Mouse (Mus musculus) frontal cortex, postnatal 10 days (tissue): ENCODE measurements around the gene Rab3b.

Source experiments
- DNase-seq, 2 experiments: peaks; one replicate each; pipeline ENCODE4 v3.0.0; 2022; ENCODE audit warnings: low spot score in 2 of 2, mixed read lengths in 1 of 2

The Rab3b gene

GRCm38 (mm10) chr4:108878963-108879822 is at the start of gene Rab3b:
Gene Rab3b, plus strand, starts transcription at chr4:108879063.
- peak; percentile 19 to 66 for DNase-seq

GRCm38 (mm10) chr4:108830698-108831097 is 48.2 kb upstream of the Rab3b start:
- no peak for DNase-seq

GRCm38 (mm10) chr4:108832916-108833827 is 45.7 kb upstream of the Rab3b start, which contains the start of gene Btf3l4:
Gene Btf3l4, minus strand, starts transcription at chr4:108833614.
- peak; percentile 88 for DNase-seq

GRCm38 (mm10) chr4:108833828-108834114 is 45.1 kb upstream of the Rab3b start:
- no peak for DNase-seq

GRCm38 (mm10) chr4:108834115-108834970 is 44.5 kb upstream of the Rab3b start, which contains the start of gene Txndc12:
Gene Txndc12, plus strand, starts transcription at chr4:108834601.
- DNase-seq, result peak; percentile 79 to 82

- DNase-seq, result peak in 1 of 2 experiments; percentile 12
These were observed 43.9 kb upstream of the Rab3b start for GRCm38 (mm10) chr4:108834971-108835311.

GRCm38 (mm10) chr4:108835496-108835895 is 43.4 kb upstream of the Rab3b start:
- DNase-seq, result no peak

GRCm38 (mm10) chr4:108838031-108838430 is 40.8 kb upstream of the Rab3b start:
- DNase-seq, result no peak

GRCm38 (mm10) chr4:108841920-108842578 is 36.8 kb upstream of the Rab3b start:
- DNase-seq, result no peak

GRCm38 (mm10) chr4:108843336-108843735 is 35.5 kb upstream of the Rab3b start:
- no peak for DNase-seq

GRCm38 (mm10) chr4:108845824-108846569 is 32.9 kb upstream of the Rab3b start:
- no peak for DNase-seq

- peak; percentile 65 to 80 for DNase-seq
These were observed 31.0 kb upstream of the Rab3b start, which contains the start of gene Kti12 for GRCm38 (mm10) chr4:108847715-108848504. Gene Kti12, plus strand, starts transcription at chr4:108847785.

- DNase-seq, result peak in 1 of 2 experiments; percentile 29
These were observed 30.4 kb upstream of the Rab3b start, which contains the start of gene A730015C16Rik for GRCm38 (mm10) chr4:108848505-108848848. Gene A730015C16Rik, minus strand, starts transcription at chr4:108848619.

GRCm38 (mm10) chr4:108866806-108867205 is 12.1 kb upstream of the Rab3b start:
- DNase-seq, result no peak

GRCm38 (mm10) chr4:108869730-108870374 is 9.0 kb upstream of the Rab3b start:
- peak; percentile 66 to 82 for DNase-seq

- no peak for DNase-seq
These were observed 5.1 kb upstream of the Rab3b start for GRCm38 (mm10) chr4:108873746-108874145.

- DNase-seq, result no peak
These were observed 962 bp upstream of the Rab3b start for GRCm38 (mm10) chr4:108877901-108878300.

GRCm38 (mm10) chr4:108883815-108884214 is 5.0 kb downstream of the Rab3b start:
- no peak for DNase-seq

- DNase-seq, result no peak
These were observed 8.6 kb downstream of the Rab3b start for GRCm38 (mm10) chr4:108887456-108887855.
